Mouse (Mus musculus) urinary bladder, adult 2 months (tissue): ENCODE results near the gene Ndufs3. TPM values are rescaled to one million over a fixed set of nuclear protein-coding genes. Genes with fewer than 3 reads are reported as not detected.

Experiments used
- DNase-seq: peaks from one replicate; pipeline ENCODE4 v3.0.0; 2022; ENCODE audit warnings: low spot score
- polyA plus RNA-seq: library from polyadenylated mRNA; depleted of rRNA; stranded (reverse); fragments of >200 nt; gene quantifications from 2 replicates; pipeline ENCODE4 v1.2.3, GENCODE M21; 2012; rRNA removed

The Ndufs3 gene
- 153 and 162 TPM in 2 replicates for polyA plus RNA-seq

GRCm38 (mm10) chr2:90904076-90904855 lies at the start of gene Ndufs3, which contains the start of gene Kbtbd4:
TSS of gene Ndufs3 (minus strand) at chr2:90904827.
TSS of gene Kbtbd4 (plus strand) at chr2:90904740.
- DNase-seq = peak; percentile 80

- DNase-seq = no peak
Observed at GRCm38 (mm10) chr2:90953461-90953860, 48.8 kb upstream of the Ndufs3 start.

DNA sequence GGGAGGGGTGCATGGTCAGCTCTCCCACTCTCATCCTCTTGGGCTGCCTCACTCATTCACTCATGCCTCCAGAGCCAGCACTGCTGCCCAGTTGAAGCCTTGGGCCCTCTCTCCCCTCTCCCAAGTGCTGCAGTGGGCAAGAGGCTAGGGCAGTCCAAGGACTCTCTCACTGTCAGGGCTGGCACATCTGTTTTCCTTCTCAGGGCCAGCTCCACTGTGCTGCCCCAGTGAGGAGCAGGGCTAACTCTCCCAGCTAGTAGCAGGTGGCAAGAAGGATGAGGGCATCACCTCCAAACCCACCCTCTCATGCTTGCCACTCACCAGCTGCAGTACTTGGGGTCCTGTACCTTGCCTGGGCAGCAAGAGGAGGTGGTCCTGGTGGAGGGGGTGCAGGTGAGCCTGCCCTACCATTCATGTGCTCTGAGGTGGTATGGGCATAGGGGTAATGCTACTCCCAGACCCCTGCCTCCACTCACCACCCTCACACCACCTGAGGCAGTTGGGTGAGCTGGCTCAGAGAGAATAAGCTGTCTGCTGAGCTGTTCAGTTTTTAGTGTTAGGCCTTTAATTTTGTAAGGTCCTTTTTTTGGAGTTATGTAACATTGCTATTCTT lies 46.1 kb upstream of the Ndufs3 start:
- DNase-seq = no peak

- no peak for DNase-seq
Observed at GRCm38 (mm10) chr2:90950149-90950548, 45.5 kb upstream of the Ndufs3 start.

DNA sequence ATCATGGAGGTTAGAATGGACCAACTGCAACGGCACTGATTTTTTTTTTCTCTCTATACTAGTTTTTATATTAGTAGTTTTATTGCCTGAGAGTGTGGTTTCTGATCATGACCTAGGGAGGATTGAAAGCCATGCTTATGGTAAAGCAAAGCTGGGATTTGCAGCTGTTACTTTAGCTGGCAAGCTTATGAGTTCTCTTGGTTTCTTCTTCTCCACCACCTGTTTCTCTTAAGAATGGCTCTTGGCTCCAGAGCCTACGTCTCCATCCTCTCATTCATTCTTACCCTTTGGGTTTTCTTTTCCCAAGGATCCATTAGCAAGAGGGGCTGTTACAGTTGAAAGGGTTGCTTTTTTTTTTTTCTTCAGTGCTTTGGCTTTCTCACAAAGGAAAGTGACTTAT lies 37.1 kb upstream of the Ndufs3 start:
- no peak for DNase-seq

DNA sequence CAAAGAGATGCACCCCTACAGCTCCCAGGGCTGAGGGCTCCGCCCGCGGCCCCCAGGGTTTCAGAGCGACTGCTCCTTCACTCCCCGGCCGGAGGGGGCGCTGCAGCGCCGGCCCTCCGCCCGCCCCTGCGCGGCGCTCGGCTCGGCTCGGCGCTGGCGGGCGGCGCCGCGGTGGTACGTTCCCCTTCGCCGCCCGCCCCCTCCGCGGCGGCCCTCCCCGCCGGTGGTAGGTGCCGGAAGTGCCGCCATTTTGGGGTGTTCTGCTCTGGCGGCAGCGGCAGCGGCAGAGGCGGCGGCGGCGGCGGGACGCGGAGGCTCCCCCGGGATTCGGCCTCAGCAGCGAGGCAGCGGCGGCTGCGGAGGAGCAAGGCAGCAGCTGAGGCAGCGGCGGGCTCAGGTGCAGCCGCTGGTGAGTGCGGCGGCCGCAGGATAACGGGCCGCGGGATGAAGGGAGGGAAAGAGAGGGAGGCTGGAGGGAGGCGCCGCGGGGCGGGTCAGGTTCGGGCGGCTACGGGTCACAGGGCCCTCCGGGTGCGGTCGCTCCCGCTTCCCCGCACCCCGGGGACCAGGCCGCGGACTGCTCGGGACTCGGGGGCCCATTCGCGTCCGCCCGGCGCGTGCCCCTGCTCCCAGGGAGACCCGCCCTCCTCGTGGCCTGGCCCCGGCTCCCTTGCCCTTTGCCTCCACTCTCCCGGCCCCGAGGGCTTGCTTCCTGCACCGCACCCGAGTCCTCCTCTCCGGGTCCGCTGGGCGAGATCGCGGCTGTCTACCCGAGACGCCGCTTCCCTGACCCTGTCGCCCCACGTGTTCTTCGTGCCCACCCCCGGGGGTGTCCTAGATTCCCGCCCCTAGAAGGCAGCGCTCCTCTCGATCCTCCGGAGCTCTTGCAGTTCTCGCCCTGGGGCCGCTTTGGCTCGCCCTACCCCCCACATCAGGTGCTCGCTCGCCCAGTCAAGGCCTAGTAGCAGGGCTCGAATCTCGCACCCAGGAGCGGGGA lies 35.9 kb upstream of the Ndufs3 start, which contains the start of gene Celf1:
Celf1 (plus strand) TSS at position 150 of the 997 bp plus-strand sequence.
- DNase-seq = peak; percentile 76

- DNase-seq = no peak
Observed at GRCm38 (mm10) chr2:90939750-90940149, 35.1 kb upstream of the Ndufs3 start.

- DNase-seq = no peak
Observed at GRCm38 (mm10) chr2:90938362-90938761, 33.7 kb upstream of the Ndufs3 start.

DNA sequence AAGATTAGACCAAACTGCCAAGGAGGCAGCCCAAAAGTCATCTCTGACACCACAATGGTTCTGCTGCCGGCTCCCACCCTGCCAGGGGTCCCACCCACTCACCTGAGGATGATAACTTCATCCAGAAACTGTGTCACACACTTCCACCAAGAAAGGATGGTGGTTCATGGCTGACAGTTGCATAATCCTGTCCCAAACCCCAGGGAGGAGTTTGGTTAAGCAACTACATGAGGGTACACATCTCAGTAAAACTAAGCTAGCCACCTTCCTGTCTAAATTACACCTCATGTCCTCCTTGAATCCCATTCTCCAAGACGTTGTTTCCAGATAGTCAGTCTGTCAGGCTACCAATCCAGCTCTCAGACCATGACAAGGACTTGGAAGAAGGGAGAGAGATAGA lies 27.6 kb upstream of the Ndufs3 start:
- DNase-seq = no peak

DNA sequence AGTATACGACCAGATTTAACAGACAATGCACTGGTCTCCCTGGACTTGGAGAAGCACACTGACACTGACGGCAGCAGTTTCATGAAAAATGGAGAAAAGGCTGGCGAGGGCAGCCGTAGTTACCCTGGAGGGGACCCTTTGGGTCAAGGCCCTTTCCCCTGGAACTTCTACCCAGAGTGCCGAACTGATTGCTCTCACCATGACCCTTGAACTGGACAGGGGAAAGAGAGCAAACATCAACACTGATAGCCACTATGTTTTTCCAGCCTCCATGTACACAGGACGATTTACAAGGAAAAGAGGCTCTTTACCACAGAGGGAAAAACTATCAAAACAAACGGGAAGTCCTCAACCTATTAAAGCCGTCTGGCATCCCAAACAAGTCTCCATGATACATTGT lies 27.2 kb upstream of the Ndufs3 start:
- no peak for DNase-seq

GRCm38 (mm10) chr2:90928566-90928965 lies 23.9 kb upstream of the Ndufs3 start:
- no peak for DNase-seq

- DNase-seq = no peak
Observed at GRCm38 (mm10) chr2:90922636-90923035, 18.0 kb upstream of the Ndufs3 start.

DNA sequence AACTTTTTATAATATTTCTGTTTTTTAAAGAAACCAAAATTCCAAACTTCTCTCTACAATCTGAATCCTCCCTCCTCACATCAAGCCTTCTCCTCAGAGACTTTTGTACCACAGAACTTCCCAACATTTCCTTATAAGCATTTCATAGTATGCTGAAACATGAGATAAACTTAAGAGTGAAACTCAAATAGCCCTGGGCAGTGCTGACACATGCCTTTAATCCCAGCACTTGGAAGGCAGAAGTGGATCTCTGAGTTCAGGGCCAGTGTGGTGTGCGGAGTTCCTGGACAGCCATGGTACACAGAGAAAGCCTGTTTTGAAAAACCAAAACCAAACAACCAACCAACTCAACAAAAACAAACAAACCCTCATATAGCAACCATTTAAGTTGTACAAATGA lies 16.6 kb upstream of the Ndufs3 start:
- no peak for DNase-seq

- DNase-seq = no peak
Observed at GRCm38 (mm10) chr2:90917999-90918698, 13.5 kb upstream of the Ndufs3 start.

DNA sequence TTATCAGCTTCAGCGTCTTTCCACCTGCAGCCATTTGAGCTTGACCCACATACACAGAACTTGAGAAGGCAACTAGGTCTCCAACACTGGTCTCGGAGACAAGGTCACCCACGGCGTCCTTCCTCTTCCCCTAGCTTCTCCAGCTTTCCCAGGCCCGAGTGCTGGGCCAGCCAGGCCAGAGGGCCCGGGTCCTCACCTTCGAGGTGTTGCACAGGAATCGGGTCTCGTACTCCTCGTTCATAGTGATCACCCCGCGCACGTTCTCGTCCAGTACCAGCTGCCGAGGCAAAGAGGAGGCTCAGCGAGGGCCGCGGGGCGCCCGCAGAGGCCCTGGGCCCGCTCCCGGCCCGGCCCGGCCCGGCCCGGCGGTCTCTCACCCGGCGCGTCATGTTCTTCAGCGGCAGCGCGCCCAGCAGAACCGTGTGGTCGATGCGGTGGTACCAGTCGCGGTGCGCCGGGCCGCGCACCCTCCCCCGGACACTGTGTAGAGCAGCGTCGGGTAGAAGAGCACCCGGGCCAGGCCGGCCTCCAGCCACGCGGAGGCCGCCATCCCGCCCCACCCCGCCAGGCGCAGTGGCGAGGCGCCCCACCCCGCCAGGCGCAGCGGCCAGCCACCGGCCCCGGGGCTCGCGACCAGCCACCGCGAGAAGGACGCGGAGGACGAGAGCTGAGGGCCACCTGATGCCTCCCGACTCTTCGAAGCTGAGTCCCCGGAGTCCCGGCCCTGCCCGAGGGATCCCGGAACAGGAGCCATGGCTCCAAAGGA lies 12.8 kb upstream of the Ndufs3 start:
- DNase-seq = peak; percentile 75

- DNase-seq = no peak
Observed at GRCm38 (mm10) chr2:90916560-90917232, 12.1 kb upstream of the Ndufs3 start.

DNA sequence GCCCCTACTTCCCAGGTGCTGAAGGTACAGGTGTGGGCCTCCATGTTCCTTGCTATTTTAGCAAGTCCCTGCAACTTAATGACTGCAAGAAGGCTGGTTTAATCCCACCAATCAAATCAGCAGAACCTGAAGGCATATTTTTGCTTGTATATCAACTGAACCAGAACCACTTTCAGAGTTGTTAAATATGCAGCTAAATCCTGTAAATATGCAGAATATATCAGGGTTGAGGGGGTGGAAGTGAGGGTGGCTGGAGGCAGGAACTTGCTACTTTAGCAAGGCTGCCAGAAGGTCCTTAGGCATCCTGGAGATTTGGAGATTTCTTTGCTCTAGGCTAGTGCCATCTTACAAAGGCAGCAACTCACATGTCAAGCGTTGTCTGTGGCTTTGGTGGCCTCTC lies 10.9 kb upstream of the Ndufs3 start:
- DNase-seq = no peak

DNA sequence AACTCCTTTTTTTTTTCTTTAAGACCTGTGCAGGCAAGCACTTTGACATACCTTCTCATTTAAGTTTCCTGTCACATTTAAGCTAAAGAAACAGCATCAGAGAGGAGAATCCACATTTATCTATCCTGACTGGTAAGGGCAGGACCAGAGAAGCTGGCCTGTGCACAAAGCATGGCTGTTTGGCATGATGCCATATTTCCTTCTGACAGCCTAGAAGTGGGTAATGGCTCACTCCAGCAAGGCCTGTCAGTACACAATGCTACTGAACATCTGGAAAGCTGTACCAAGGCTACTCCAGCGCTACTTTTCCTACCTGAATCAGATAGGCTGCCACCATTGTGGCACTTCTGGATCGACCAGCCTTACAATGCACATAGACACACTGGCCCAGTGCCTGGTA lies 9.0 kb upstream of the Ndufs3 start:
- no peak for DNase-seq

DNA sequence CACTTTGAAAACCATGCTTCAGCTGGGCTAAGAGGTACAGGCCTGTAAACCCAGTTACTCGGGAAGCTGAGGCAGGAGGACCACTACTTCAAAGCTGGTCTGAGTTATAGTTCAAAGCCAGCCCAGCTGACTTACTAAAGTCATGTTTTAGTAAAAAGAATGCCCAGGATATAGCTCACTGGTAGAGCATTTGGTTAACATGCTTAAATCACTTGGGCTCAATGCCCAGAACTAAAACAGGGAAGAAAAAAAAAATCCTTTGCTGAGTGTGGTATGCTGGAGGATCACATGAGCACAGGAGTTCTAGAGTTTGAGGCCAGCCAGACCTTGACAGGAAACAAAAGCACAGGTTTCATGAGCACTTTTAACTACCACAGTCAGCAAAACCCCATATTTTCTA lies 7.0 kb upstream of the Ndufs3 start:
- no peak for DNase-seq

GRCm38 (mm10) chr2:90910861-90911260 lies 6.2 kb upstream of the Ndufs3 start:
- DNase-seq = no peak
